Mouse (Mus musculus) olfactory bulb, adult 2 months (tissue): Measurements from ENCODE around the gene Smpd1.

Experiments
- CTCF ChIP-seq: fragments of 200-500 bp; IDR thresholded peaks from 2 replicates; pipeline ENCODE4 v1.5.1; 2012; ENCODE audit warnings: low read depth, mild to moderate bottlenecking, low read length, moderate library complexity; ENCODE audit not compliant: insufficient read depth
- POLR2A ChIP-seq: fragments of 200-500 bp; IDR thresholded peaks from 2 replicates; pipeline ENCODE4 v1.6.1; 2012; ENCODE audit warnings: mild to moderate bottlenecking, low read depth, low read length, moderate library complexity; ENCODE audit not compliant: insufficient read depth

DNA sequence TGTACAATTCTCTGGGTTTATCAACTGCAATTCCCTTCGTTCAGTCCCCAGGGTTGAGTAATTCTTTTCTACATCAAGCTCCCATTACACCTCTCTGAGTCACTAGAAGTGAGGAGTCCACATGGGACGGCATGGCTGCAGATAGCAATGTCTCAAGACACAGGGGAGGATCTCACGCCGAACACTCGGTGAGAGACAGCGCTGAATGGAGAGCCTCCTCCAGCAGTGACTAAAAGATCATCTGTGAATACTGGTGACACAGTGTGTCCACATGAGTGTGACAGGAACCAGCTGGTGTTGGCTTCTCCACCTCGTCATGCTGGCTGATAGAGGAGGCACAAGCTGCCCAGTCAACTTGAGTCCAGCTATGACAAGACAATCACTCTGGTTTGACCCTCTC lies 6.2 kb upstream of the Smpd1 start:
- TF ChIP-seq POLR2A (no peak), CTCF (no peak)
